Mouse (Mus musculus) kidney, adult 2 months (tissue): ENCODE measurements around the gene Afg3l1. TPM values are rescaled to one million over a fixed set of nuclear protein-coding genes. Genes with fewer than 3 reads are reported as not detected.
"Not testable (repeated sequence)": the region's sequence is repeated elsewhere in the genome, so short reads cannot be mapped to it uniquely, and the experiment has no call there.

Experiments
- DNase-seq: peaks from one replicate; pipeline ENCODE4 v3.0.0; 2021
- H3K27ac ChIP-seq: fragments of 200-500 bp; 2 replicates; pipeline ENCODE4 v1.5.1; 2012; ENCODE audit warnings: low read depth, low read length, control low read depth, inconsistent platforms; ENCODE audit not compliant: insufficient read depth
- H3K27me3 ChIP-seq: fragments of 200-500 bp; replicated peaks from 2 replicates; pipeline ENCODE4 v1.6.1; 2012; ENCODE audit warnings: mild to moderate bottlenecking, moderate library complexity, low read length, inconsistent platforms; ENCODE audit not compliant: control insufficient read depth, insufficient read depth
- H3K36me3 ChIP-seq: fragments of 200-500 bp; 2 replicates; pipeline ENCODE4 v1.6.1; 2012; ENCODE audit warnings: mild to moderate bottlenecking, moderate library complexity, low read length, inconsistent platforms; ENCODE audit not compliant: control insufficient read depth, insufficient read depth
- H3K4me1 ChIP-seq: fragments of 200-500 bp; 2 replicates; pipeline ENCODE4 v1.6.1; 2011; ENCODE audit warnings: low read length; ENCODE audit not compliant: control insufficient read depth, insufficient read depth
- H3K4me3 ChIP-seq: fragments of 200-500 bp; 2 replicates; pipeline ENCODE4 v1.5.1; 2011; ENCODE audit warnings: mild to moderate bottlenecking, low read depth, low read length, control low read depth; ENCODE audit not compliant: insufficient read depth
- CTCF ChIP-seq: fragments of 200-500 bp; conservative IDR thresholded peaks from 2 replicates; pipeline ENCODE4 v1.5.1; 2011; ENCODE audit warnings: low read depth, mild to moderate bottlenecking, control low read depth, low read length, moderate library complexity, mixed read lengths; ENCODE audit not compliant: insufficient read depth, insufficient read length
- POLR2A ChIP-seq: fragments of 200-500 bp; IDR thresholded peaks from one replicate; pipeline ENCODE4 v1.6.1; 2011; ENCODE audit warnings: low read depth, low read length, control low read depth
- WGBS: fragments of 180-500 bp; shearing (Covaris S2); methylation state at CpG from one replicate; pipeline ENCODE4 v1.1.7; 2018; 5-methylcytosine and 5-hydroxymethylcytosine counted together
- polyA plus RNA-seq: library from polyadenylated mRNA; depleted of rRNA; stranded (reverse); fragments of >200 nt; gene quantifications from 2 replicates; pipeline ENCODE4 v1.2.3, GENCODE M21; 2012

Afg3l1 gene
- polyA plus RNA-seq, 1 experiment, result 38.7 TPM

GRCm38 (mm10) chr8:123450783-123451182, 26.9 kb upstream of the Afg3l1 start:
- Histone ChIP-seq H3K4me3 (no peak overlapping the region), H3K27ac (no peak overlapping the region), H3K27me3 (no peaks in the 10 kb centered on the region), H3K4me1 (peaks cover 3% of the 10 kb centered on the region; the same call in 1 of the 2 replicates), H3K36me3 (peaks cover 5% of the 10 kb centered on the region)
- WGBS, result 93% methylated on average over 5 of the region's 5 CpGs
- no peak for DNase-seq
- no peak for TF ChIP-seq POLR2A
- TF ChIP-seq CTCF, result no peak

GRCm38 (mm10) chr8:123451747-123452146, 26.0 kb upstream of the Afg3l1 start:
- H3K4me3 ChIP-seq, H3K27me3 ChIP-seq, H3K4me1 ChIP-seq, H3K27ac ChIP-seq, H3K36me3 ChIP-seq, DNase-seq: not testable (repeated sequence)
- 93% methylated on average over 12 of the region's 12 CpGs for WGBS

- no peak for DNase-seq
- Histone ChIP-seq H3K27ac (no peak overlapping the region), H3K4me3 (no peak overlapping the region), H3K27me3 (no peaks in the 10 kb centered on the region), H3K4me1 (no peaks in the 10 kb centered on the region), H3K36me3 (peaks cover 5% of the 10 kb centered on the region)
- TF ChIP-seq POLR2A (no peak), CTCF (no peak)
- 45% methylated on average over 4 of the region's 4 CpGs for WGBS
These were observed 25.6 kb upstream of the Afg3l1 start for GRCm38 (mm10) chr8:123452149-123452548.

- Histone ChIP-seq H3K27ac (no peak overlapping the region), H3K36me3 (peaks cover 5% of the 10 kb centered on the region)
These were observed 24.4 kb upstream of the Afg3l1 start for GRCm38 (mm10) chr8:123453291-123453690.

GRCm38 (mm10) chr8:123453951-123454350, 23.8 kb upstream of the Afg3l1 start:
- no peak for TF ChIP-seq CTCF
- TF ChIP-seq POLR2A, result no peak
- Histone ChIP-seq H3K27ac (no peak overlapping the region), H3K4me3 (no peak overlapping the region), H3K36me3 (peaks cover 5% of the 10 kb centered on the region), H3K27me3 (no peaks in the 10 kb centered on the region), H3K4me1 (no peaks in the 10 kb centered on the region)
- WGBS, result 90% methylated on average over 5 of the region's 5 CpGs
- no peak for DNase-seq

More at GRCm38 (mm10) chr8:123453291-123453690, 24.4 kb upstream of the Afg3l1 start:
- no peak for TF ChIP-seq POLR2A
- TF ChIP-seq CTCF, result no peak
- Histone ChIP-seq H3K27me3 (no peaks in the 10 kb centered on the region), H3K4me1 (no peaks in the 10 kb centered on the region), H3K4me3 (no peak overlapping the region)
- 77% methylated on average over 7 of the region's 7 CpGs for WGBS
- no peak for DNase-seq

- no peaks in the 10 kb centered on the region for H3K4me1 ChIP-seq
- H3K4me3 ChIP-seq, result no peak overlapping the region
- 94% methylated on average over 6 of the region's 6 CpGs for WGBS
- TF ChIP-seq CTCF (no peak), POLR2A (no peak)
- no peaks in the 10 kb centered on the region for H3K27me3 ChIP-seq
- no peak overlapping the region for H3K27ac ChIP-seq
- H3K36me3 ChIP-seq, result peaks cover 5% of the 10 kb centered on the region
- DNase-seq, result no peak
These were observed 23.1 kb upstream of the Afg3l1 start for GRCm38 (mm10) chr8:123454559-123454958.

- no peak for DNase-seq
- peaks cover 2% of the 10 kb centered on the region; the same call in 1 of the 2 replicates for H3K4me1 ChIP-seq
- WGBS, result 81% methylated on average over 4 of the region's 4 CpGs
- H3K4me3 ChIP-seq, result no peak overlapping the region
- no peaks in the 10 kb centered on the region for H3K27me3 ChIP-seq
- H3K27ac ChIP-seq, result no peak overlapping the region
- no peak for TF ChIP-seq CTCF
- TF ChIP-seq POLR2A, result no peak
- no peaks in the 10 kb centered on the region for H3K36me3 ChIP-seq
These were observed 14.1 kb upstream of the Afg3l1 start for GRCm38 (mm10) chr8:123463651-123464050.

- H3K4me1 ChIP-seq, result peaks cover 2% of the 10 kb centered on the region; the same call in 1 of the 2 replicates
- H3K4me3 ChIP-seq, result no peak overlapping the region
- no peaks in the 10 kb centered on the region for H3K36me3 ChIP-seq
- no peaks in the 10 kb centered on the region for H3K27me3 ChIP-seq
- DNase-seq, result no peak
- H3K27ac ChIP-seq, result no peak overlapping the region
- TF ChIP-seq CTCF (no peak), POLR2A (no peak)
- WGBS, result 76% methylated on average over 3 of the region's 3 CpGs
These were observed 10.2 kb upstream of the Afg3l1 start for GRCm38 (mm10) chr8:123467476-123467875.

- H3K4me3 ChIP-seq, H3K27me3 ChIP-seq, H3K36me3 ChIP-seq, H3K27ac ChIP-seq: not testable (repeated sequence)
- WGBS, result 46% methylated on average over 6 of the region's 6 CpGs
- peaks cover 11% of the 10 kb centered on the region for H3K4me1 ChIP-seq
- DNase-seq, result peak; percentile 8
These were observed 4.7 kb upstream of the Afg3l1 start for GRCm38 (mm10) chr8:123472991-123473390.

GRCm38 (mm10) chr8:123474549-123474948, 3.2 kb upstream of the Afg3l1 start:
- H3K27ac ChIP-seq, H3K27me3 ChIP-seq, H3K4me3 ChIP-seq, DNase-seq, H3K36me3 ChIP-seq: not testable (repeated sequence)
- H3K4me1 ChIP-seq, result peaks cover 16% of the 10 kb centered on the region
- 68% methylated on average over 5 of the region's 5 CpGs for WGBS
